Comparison of ENCODE assay signal across 28 mouse cellular contexts in the genomic region with DNA sequence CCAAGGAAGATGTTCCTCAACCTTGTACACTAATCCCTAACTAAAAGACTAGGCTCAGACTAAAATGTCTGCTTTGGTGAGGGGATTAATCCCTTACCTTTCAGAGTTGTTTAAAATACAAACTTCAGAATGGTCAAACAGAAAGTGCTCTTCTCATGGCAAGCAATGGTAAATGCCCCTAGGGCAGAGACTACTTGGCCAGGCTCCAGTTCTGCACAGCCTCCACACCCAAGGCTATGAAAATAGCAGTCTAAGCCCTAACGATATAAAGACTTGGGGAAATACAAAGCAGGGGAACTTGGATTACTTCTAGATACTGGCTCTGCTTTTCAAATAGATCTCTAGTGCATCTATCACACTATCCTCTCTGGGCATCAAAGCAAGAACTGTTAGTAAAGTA. TPM values are rescaled to one million over a fixed set of nuclear protein-coding genes. Genes with fewer than 3 reads are reported as not detected.
DNase-seq lines count a peak whose midpoint lies in the region; ATAC-seq lines count a peak whose summit lies in the region.
"Had no signal": no experiment of that assay in that cellular context is flagged by ENCODE, and none has a peak within 500 bp of the region (broad histone marks: within the 10 kb centered on the region; RNA-seq: fewer than 3 reads in every experiment).

No protein-coding gene starts in this region.

- peaks cover 67% of the 10 kb centered on the region for H3K36me3 ChIP-seq in kidney, embryonic 14.5 days (ENCODE audit: control insufficient read depth, insufficient read depth, low read length)
- H3K36me3 ChIP-seq: liver, embryonic 13.5 days had no signal

- H3K4me2 ChIP-seq in kidney, embryonic 14.5 days (replicated peaks; ENCODE audit: low read depth, low read length), result no peak overlapping the region
- H3K4me2 ChIP-seq: hindbrain, embryonic 12.5 days; intestine, embryonic 15.5 days; limb, embryonic 12.5 days; liver, embryonic 13.5 days had no signal

- H3K4me3 ChIP-seq in kidney, embryonic 14.5 days (ENCODE audit: low read length), result no peak overlapping the region
- H3K4me3 ChIP-seq: erythroblast, embryonic 14.5 days; hindbrain, embryonic 12.5 days; intestine, embryonic 15.5 days; left cerebral cortex, adult 2 months; limb, embryonic 12.5 days; liver, embryonic 13.5 days had no signal

- no peak overlapping the region for H3K27ac ChIP-seq in kidney, embryonic 14.5 days (ENCODE audit: low read depth, low read length)
- H3K27ac ChIP-seq: hindbrain, embryonic 12.5 days; hindbrain, postnatal 0 days; intestine, embryonic 15.5 days; left cerebral cortex, adult 2 months; limb, embryonic 12.5 days; liver, embryonic 13.5 days; stomach, postnatal 0 days had no signal

- no peak overlapping the region for H3K9ac ChIP-seq in kidney, embryonic 14.5 days (ENCODE audit: low read depth, low read length)
- H3K9ac ChIP-seq: forebrain, postnatal 0 days; hindbrain, embryonic 12.5 days; intestine, embryonic 15.5 days; limb, embryonic 12.5 days; liver, embryonic 13.5 days had no signal

- H3K27me3 ChIP-seq in kidney, embryonic 14.5 days (ENCODE audit: control insufficient read depth, insufficient read depth, low read length), result no peaks in the 10 kb centered on the region
- H3K27me3 ChIP-seq: hindbrain, embryonic 12.5 days; intestine, embryonic 15.5 days; limb, embryonic 12.5 days; liver, embryonic 13.5 days had no signal

- DNase-seq in kidney, adult 18-20 months, result peak; percentile 40
- peak; percentile 23 for DNase-seq in urinary bladder, postnatal 14 days (ENCODE audit: low spot score)
- DNase-seq in urinary bladder, postnatal 10 days (ENCODE audit: low spot score), result no peak
- DNase-seq in kidney, adult 9 months, result peak; percentile 44
- DNase-seq in large intestine, adult 2 months (ENCODE audit: low read depth, low spot score), result peak; percentile 35
- DNase-seq in cerebellum, adult 8-10 months, result no peak
- no peak for DNase-seq in lung, postnatal 4 days
- DNase-seq: adrenal gland, postnatal 25 days; B cell, adult 2 months; cerebellum, adult 18-20 months; forebrain, postnatal 0 days; heart, postnatal 14 days; layer of hippocampus, adult 9-11 months; liver, embryonic 13.5 days; lung, adult 2 months; lung, postnatal 10 days; spleen, adult 18-20 months; thymus, adult 18-20 months; thymus, postnatal 25 days had no signal

- H3K9me3 ChIP-seq in kidney, embryonic 14.5 days (ENCODE audit: control insufficient read depth, low read length), result no peaks in the 10 kb centered on the region
- H3K9me3 ChIP-seq: hindbrain, embryonic 12.5 days; intestine, embryonic 15.5 days; limb, embryonic 12.5 days; liver, embryonic 13.5 days had no signal

- WGBS in kidney, embryonic 14.5 days, result 76% methylated on average over 1 of the region's 1 CpGs
- WGBS in large intestine, adult 2 months, result 13% methylated on average over 1 of the region's 1 CpGs

- ATAC-seq in kidney, embryonic 14.5 days (ENCODE audit: low FRiP score, low TSS enrichment), result no peak
- ATAC-seq: forebrain, postnatal 0 days; hindbrain, postnatal 0 days; intestine, embryonic 15.5 days; midbrain, embryonic 16.5 days had no signal

- H3K4me1 ChIP-seq in kidney, embryonic 14.5 days (ENCODE audit: control insufficient read depth, insufficient read depth, low read length), result no peaks in the 10 kb centered on the region
- H3K4me1 ChIP-seq: hindbrain, embryonic 12.5 days; intestine, embryonic 15.5 days; limb, embryonic 12.5 days; liver, embryonic 13.5 days had no signal

RNA-seq across cellular contexts. Expression of gene Hcn4, which starts 59.5 kb away (rescaled TPM):
- 0.36 and 0.51 TPM in 2 replicates for polyA plus RNA-seq in kidney, embryonic 14.5 days (2014; fragmentation: Nextera tagmentation; extraction: Ambion mirVana)
- polyA plus RNA-seq in large intestine, adult 2 months (2012; rRNA removed), result 0.29 and 0.66 TPM in 2 replicates
- polyA plus RNA-seq: erythroblast, embryonic 14.5 days; liver, embryonic 13.5 days had no signal

Comparison
In these comparisons a context has a peak if more than half of its experiments do, and no peak if none do; other contexts are left out.
1. DNase-seq: peak in kidney, adult 18-20 months (single experiment), urinary bladder, postnatal 14 days (single experiment), kidney, adult 9 months (single experiment) and large intestine, adult 2 months (single experiment); none in urinary bladder, postnatal 10 days (single experiment), cerebellum, adult 8-10 months (single experiment) and lung, postnatal 4 days (0 of 2).